Mouse (Mus musculus) frontal cortex, adult 2 months (tissue): ENCODE results near the gene Supt4a. TPM values are rescaled to one million over a fixed set of nuclear protein-coding genes. Genes with fewer than 3 reads are reported as not detected.

Experiments used
- DNase-seq, 2 experiments: peaks; one replicate each; pipeline ENCODE4 v3.0.0; 2022; ENCODE audit warnings: low spot score in 1 of 2; ENCODE audit errors: extremely low spot score in 1 of 2
- polyA plus RNA-seq: library from polyadenylated mRNA; depleted of rRNA; stranded (reverse); fragments of >200 nt; gene quantifications from 2 replicates; pipeline ENCODE4 v1.2.3, GENCODE M21; 2012

Gene Supt4a
- polyA plus RNA-seq, 1 experiment, result 146 TPM

- DNase-seq, result no peak
Measured at GRCm38 (mm10) chr11:87722891-87723290, 14.5 kb upstream of the Supt4a start.

DNA sequence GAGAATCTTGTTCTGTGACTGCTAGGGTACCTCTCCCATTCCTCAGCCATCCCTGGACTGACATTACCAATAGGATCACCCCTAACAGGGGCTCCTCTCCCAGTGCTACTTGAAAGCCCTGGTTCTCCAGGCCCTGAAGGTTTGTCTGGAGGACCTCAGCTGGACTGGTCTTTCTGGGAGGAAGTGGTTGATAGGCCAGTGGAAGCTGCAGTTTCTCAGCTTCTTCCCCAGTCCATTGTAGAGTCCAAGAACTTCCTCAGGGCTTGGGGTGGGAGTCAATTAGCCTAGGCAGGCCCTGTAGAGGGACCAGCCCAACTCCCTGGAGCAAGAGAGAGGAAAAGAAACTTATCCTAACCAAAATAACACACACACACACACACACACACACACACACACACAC lies 11.8 kb upstream of the Supt4a start:
- no peak for DNase-seq

DNA sequence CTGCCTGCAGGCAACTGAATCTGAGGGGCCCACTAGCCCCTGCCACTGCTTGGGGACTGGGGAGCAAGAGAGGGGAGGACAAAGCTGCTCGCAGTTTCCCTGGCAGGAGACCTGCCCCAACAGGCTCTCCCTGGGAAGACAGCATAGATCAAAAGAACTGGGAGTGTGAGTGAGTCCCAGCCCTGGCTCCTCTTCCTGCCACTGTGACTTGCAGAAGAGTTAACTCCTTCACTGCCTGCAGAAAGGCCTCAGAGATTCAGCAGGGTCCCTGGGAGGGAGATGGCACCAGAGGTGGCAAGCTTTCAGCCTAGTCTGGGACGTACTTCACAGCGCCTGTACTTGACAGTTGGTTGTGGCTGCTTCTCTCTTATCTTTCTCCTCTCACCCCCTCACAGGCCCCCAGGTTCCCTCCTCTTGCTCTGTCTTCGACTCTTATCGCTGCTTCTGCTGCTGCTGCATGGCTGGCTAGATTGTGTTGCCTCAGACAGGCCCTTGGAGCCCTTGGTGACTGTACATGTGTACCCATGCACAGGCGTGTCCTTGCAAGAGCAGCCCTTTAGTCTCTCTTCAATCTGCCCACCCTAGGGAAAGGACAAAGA lies 11.3 kb upstream of the Supt4a start:
- no peak for DNase-seq

DNA sequence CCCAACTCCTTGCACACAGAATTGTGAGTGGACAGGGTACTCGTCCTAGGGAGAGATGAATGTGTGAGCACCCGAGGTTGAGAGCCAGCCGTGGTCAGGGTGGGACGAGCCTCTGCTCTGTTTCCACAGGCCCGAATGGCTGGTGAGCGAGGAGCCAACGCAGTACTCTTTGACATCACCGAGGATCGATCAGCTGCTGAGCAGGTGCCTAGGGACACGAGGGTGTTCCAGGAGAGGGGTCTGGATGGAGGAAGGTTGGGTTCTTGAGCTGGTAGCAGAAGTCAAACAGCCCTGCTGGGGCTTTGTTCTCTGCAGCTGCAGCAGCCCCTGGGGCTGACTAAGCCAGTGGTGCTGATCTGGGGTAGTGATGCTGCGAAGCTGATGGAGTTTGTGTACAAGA lies 10.3 kb upstream of the Supt4a start:
- no peak for DNase-seq

GRCm38 (mm10) chr11:87727471-87727870 lies 9.9 kb upstream of the Supt4a start:
- DNase-seq, result no peak

DNA sequence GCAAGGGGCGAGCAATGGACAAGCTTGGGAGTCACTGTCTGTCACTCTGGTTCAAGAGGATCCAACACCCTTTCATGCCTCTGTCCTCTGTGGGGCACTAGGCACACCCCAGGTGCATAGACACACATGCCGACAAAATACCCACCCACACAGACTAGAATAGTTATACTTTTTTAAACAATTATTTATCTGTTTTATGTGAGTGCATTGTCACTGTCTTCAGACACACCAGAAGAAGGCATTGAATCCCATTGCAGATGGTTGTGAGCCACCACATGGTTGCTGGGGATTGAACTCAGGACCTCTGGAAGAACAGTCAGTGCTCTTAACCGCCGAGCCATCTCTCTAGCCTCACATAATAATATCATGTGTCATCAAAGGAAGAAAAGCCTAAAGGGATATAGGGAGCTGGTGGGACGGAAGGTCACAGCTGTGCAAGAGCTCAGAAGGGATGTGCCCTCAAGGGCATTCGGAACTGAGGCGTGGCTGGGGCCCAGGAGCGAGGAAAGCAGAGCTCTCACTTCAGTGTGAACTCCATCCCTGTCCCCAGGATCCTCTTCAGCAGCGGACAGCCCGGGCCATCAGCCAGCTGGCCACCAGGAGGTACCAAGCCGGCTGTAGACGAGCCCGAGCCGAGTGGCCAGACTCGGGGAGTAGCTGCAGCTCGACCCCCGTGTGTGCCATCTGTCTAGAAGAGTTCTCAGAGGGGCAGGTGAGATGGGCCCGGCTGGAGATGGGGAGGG lies 8.3 kb upstream of the Supt4a start:
- DNase-seq, result no peak

DNA sequence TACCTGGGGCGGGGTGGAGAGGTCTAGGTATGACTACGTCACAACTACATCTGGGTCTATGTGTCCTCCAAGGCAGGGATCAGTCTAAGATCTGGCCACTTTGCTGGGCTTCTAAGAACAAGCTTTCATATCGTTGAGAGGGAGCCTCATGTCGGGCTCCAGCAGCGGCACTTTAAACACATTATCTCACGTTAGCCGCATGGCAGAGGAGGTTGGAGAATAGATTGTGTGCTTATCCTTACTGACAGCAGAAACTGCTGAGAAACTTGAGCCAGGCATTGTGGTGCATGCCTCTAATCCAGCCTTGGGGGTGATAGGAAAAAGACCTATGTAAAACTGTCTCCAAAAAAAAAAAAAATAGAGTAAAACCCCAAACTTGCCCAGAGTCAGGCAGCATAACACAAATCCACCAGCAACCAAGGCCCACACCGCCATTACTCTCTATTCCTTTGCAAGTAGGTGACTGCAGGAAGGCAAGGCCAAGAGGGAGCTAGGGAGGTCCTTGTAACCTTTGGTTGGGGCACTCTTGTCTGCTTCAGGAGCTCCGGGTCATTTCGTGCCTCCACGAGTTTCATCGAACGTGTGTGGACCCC lies 7.7 kb upstream of the Supt4a start:
- no peak for DNase-seq

DNA sequence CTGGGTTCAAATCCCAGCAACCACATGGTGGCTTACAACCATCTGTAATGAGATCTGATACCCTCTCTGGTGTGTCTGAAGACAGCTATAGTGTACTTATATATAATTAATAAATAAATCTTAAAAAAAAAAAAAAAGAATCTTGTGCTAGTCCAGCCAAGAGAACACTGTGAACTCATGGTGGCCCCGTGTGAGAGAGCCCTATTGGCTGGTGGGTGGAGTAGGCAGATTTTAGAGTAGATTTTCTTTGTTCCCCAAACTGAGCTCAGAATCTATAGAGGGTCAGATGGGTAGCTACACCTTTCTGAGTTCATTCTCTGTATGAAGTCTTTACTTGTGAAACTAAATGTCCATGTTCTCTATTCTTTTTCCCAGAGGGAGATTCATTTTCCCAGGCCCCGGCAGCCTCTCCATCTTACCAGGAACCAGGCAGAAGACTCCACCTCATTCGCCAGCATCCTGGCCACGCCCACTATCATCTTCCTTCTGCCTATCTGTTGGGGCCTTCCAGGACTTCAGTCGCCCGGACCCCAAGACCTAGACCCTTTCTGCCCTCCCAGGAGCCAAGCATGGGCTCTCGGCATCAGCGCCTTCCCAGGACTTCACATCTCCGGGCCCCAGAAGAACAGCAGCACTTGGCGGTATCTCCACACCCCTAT lies 6.6 kb upstream of the Supt4a start:
- DNase-seq, result no peak

- no peak for DNase-seq
Measured at GRCm38 (mm10) chr11:87734346-87734745, 3.0 kb upstream of the Supt4a start.

- DNase-seq, result no peak
Measured at GRCm38 (mm10) chr11:87735691-87736090, 1.7 kb upstream of the Supt4a start.

DNA sequence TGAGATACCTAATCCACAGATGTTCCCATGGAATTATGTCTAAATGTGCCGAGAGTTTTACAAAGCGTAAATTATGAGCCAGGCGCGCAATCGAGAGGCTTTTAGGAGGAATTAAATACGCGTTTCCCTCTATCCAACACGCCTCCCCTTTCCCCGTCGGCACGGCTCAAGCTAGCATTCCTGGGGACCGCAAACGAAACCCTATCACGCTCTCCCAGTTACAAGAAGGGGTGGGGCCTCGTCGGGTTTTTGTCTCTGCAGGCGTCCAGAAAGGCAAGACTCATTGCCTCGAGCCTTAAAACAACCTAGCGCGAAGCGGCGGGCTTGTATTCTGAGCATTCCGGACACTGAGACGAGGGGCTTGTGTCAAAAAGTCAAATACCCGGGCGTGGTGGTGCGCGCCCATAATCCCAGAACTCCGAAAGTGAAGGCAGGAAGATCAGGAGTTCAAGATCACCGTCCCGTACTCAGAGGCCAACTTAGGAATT lies 661 bp upstream of the Supt4a start:
- peak in 1 of 2 experiments; percentile 52 for DNase-seq

GRCm38 (mm10) chr11:87743691-87744090 lies 6.3 kb downstream of the Supt4a start:
- DNase-seq, result no peak

- no peak for DNase-seq
Measured at GRCm38 (mm10) chr11:87744964-87745363, 7.6 kb downstream of the Supt4a start.

- no peak for DNase-seq
Measured at GRCm38 (mm10) chr11:87745632-87746555, 8.5 kb downstream of the Supt4a start.

DNA sequence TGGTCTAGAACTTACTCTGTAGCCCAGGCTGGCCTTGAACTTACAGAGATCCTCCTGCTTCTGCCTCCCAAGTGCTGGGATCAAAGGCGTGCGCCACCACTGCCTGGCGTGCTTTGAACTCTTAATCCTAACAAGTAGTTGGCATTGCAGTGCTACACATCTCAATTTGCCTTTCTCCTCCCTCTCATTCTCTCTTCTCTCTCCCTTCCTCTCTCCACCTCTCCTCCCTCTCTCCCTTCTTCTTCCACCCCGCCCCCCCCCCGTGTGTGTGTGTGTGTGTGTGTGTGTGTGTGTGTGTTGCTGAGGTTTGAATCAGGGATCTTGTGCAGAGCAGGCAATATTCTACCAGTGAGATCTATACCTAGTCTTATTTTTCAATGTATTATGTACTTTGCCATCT lies 10.0 kb downstream of the Supt4a start:
- no peak for DNase-seq

GRCm38 (mm10) chr11:87747716-87748115 lies 10.4 kb downstream of the Supt4a start:
- no peak for DNase-seq

DNA sequence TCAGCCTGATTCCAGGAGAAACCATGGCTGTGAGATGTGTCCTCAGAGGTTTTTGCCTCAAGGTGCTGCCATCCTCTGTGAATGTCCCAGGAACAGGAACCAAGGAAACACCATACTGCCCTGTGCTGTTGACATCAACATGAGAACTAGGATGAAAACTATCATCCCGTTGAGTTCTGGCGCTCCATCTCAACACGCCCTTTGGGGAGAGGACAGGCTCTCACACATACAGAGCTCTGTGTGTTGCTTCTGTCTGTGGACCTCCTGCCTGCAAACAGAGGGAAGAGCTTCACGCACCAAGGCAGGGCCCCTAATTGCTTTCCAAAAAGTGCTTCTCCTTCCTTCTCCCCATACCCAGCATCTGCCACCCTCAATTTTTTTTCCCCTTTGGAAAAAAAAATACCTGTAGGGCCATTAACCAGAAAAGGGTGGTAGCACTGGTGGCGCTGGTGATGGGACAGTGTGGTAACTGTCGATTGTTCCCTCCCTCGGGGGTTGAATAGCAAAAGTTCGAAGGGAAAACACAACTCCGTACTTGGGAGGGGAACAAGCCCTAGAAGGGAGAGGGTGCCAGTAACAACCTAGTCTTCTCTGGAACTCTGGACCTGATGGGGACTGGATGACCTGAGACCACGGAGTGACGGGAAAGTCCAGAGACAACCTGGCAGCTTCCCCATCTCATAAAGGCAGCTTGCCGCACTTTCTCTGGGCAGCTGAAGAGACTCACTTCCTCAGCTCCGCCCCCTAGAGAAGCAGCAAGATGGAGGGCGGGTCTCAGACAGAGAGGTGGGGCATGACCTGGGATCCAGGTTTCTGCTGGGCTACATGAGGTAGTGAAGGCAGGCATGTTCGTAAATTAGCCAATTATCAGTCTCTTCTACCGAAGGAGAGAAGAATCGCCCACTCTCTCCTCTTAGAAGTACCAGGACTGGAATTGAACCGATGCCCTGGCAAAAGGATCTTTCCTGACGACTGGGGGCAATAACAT lies 11.1 kb downstream of the Supt4a start:
- DNase-seq, result no peak

- peak in 1 of 2 experiments; percentile 42 for DNase-seq
Measured at GRCm38 (mm10) chr11:87749192-87750042, 12.1 kb downstream of the Supt4a start.
